Mouse (Mus musculus) neutrophil, adult 59 days (primary cell): ENCODE measurements around the gene Jam3. TPM values are rescaled to one million over a fixed set of nuclear protein-coding genes. Genes with fewer than 3 reads are reported as not detected.

Experiments
- total RNA-seq, 2 experiments: library from RNA; stranded (reverse); gene quantifications; 1 replicate in 1 of 2; 2 replicates in 1 of 2; pipeline ENCODE4 v1.2.4; 2023

The Jam3 gene
- total RNA-seq: under 1 TPM in 1 of 2 experiments, not detected in 1; 0.20 TPM

DNA sequence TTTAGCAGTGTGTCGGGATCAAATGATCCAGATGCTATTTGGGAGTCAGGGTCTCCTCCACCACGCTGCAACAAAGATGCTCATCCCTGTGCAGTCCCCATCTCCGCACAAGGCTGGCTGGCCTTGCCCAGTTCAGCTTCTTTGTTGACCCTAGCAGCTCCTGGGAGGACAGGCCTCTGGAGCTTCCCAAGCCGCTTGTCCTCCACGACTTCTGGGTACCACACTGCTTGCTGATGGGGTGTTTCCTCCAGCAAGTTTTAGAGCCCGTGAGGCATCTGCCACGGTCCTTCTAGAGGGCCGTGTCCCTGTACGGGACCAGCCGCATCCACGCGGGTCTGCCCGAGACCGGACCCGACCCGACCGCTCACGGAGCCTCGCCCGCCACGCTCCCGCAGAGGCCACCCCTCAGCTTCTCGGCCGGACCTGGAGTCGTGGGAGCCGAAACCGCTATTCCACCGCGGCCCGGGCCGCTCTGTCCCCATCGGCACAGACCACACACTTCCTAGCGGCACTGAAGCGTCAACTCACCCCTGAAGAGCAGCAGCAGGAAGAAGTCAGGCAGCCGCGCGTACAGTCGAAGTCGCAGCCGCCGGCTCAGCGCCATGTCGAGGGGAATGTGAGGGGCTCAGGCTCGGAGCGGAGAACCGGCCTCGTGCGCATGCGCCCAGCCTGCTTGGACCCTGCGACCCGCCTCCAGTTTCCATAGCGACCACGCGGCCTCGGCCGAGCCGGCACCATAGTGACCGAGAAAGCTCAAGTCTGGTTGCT is at the start of gene Jam3:
Jam3 (minus strand) TSS at position 659 of the 768 bp plus-strand sequence.

Other genes with a start within 250 kb of the Jam3 start
- not detected for gene Gm1110, start 232.3 kb downstream of the Jam3 start, total RNA-seq
- gene Acad8, start 155.9 kb downstream of the Jam3 start, total RNA-seq: 10 to 100 TPM; 26.5 to 31.4 TPM
- 10 to 100 TPM; 13.2 to 14.5 TPM for gene Thyn1, start 155.7 kb downstream of the Jam3 start, total RNA-seq
- 10 to 100 TPM; 55.1 to 58.4 TPM for gene Vps26b, start 125.4 kb downstream of the Jam3 start, total RNA-seq
- 10 to 100 TPM; 37.1 to 37.6 TPM for gene Ncapd3, start 125.2 kb downstream of the Jam3 start, total RNA-seq
- not detected for gene Igsf9b, start 143.8 kb upstream of the Jam3 start, total RNA-seq
- not detected for gene Spata19, start 241.4 kb upstream of the Jam3 start, total RNA-seq